Mouse (Mus musculus) hindbrain, embryonic 10.5 days (tissue): Measurements from ENCODE around the gene B4galt3. TPM values are rescaled to one million over a fixed set of nuclear protein-coding genes. Genes with fewer than 3 reads are reported as not detected.
A peak's percentile ranks its signal among the peaks of the same experiment; 100 is the strongest.

ENCODE experiments used
- DNase-seq: peaks from one replicate; pipeline ENCODE4 v3.0.0-alpha.2; 2017; ENCODE audit warnings: low spot score
- H3K27ac ChIP-seq: fragments of 300-500 bp; sonication (generic); 2 replicates; pipeline ENCODE4 v1.5.1; 2016; ENCODE audit warnings: mild to moderate bottlenecking, moderate library complexity
- H3K27me3 ChIP-seq: fragments of 300-500 bp; sonication (generic); 2 replicates; pipeline ENCODE4 v1.6.1; 2016; ENCODE audit warnings: mild to moderate bottlenecking; ENCODE audit not compliant: poor library complexity, insufficient read depth, severe bottlenecking
- H3K36me3 ChIP-seq: fragments of 300-500 bp; sonication (generic); 2 replicates; pipeline ENCODE4 v1.6.1; 2016; ENCODE audit warnings: mild to moderate bottlenecking, moderate library complexity
- H3K4me1 ChIP-seq: fragments of 300-500 bp; sonication (generic); replicated peaks from 2 replicates; pipeline ENCODE4 v1.6.1; 2016; ENCODE audit warnings: mild to moderate bottlenecking
- H3K4me3 ChIP-seq: fragments of 300-500 bp; sonication (generic); 2 replicates; pipeline ENCODE4 v1.5.1; 2016; ENCODE audit warnings: mild to moderate bottlenecking, moderate library complexity
- H3K9me3 ChIP-seq: fragments of 300-500 bp; sonication (generic); 2 replicates; pipeline ENCODE4 v1.6.1; 2016; ENCODE audit warnings: mild to moderate bottlenecking, moderate library complexity
- WGBS: fragments of 180-500 bp; shearing (Covaris S2); methylation state at CpG from one replicate; pipeline ENCODE4 v1.1.7; 2016; 5-methylcytosine and 5-hydroxymethylcytosine counted together
- polyA plus RNA-seq: library from polyadenylated mRNA; unstranded; fragments of >200 nt; fragmentation: Nextera tagmentation; extraction: Ambion mirVana; gene quantifications from 2 replicates; pipeline ENCODE4 v1.2.1, GENCODE M21; 2016

B4galt3 gene
- 70.3 and 80.9 TPM in 2 replicates for polyA plus RNA-seq

GRCm38 (mm10) chr1:171269848-171270572 is at the start of gene B4galt3:
TSS of gene B4galt3 (plus strand) at chr1:171270328.
- Histone ChIP-seq H3K4me3 (peak within 1 kb of the TSS; percentile 63), H3K27me3 (no peaks in the 10 kb centered on the region), H3K27ac (peak within 1 kb of the TSS; percentile 84), H3K4me1 (peaks cover 22% of the 10 kb centered on the region), H3K36me3 (peaks cover 35% of the 10 kb centered on the region), H3K9me3 (no peaks in the 10 kb centered on the region)
- 3% methylated on average over 36 of the region's 36 CpGs for WGBS
- DNase-seq: peak; percentile 95

DNA sequence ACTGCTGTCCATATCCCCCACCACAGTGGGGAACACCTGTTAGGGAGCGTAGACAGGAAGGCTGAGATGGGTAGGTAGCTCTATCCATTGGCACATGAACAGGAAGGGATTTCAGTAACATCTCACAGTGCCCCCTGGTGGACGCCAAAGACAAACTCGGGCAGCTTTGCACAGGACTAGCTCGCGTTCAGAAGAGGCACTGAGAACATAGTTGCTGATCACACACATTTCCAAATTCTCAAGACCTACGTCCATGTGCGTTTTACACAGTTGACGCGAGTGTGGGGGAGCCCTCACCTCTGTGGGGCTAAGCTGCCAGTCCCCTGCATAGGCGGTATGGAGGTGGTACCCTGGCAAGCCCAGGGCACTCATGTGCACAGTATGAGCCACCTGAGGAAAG is 49.3 kb upstream of the B4galt3 start:
- peaks cover 32% of the 10 kb centered on the region for H3K36me3 ChIP-seq
- H3K4me1 ChIP-seq: peaks cover 22% of the 10 kb centered on the region
- 6% methylated on average over 10 of the region's 10 CpGs for WGBS
- H3K9me3 ChIP-seq: no peaks in the 10 kb centered on the region
- peak overlapping the region; percentile 40; the same call in 1 of the 2 replicates for H3K27ac ChIP-seq
- H3K4me3 ChIP-seq: peak overlapping the region; percentile 71
- DNase-seq: peak; percentile 86
- 0 out of 2 replicates have a peak, but pooled peaks cover 3% of the 10 kb centered on the region for H3K27me3 ChIP-seq

- DNase-seq: peak; percentile 30
Measured at GRCm38 (mm10) chr1:171221281-171222193, 48.6 kb upstream of the B4galt3 start.

GRCm38 (mm10) chr1:171222238-171223155 is 47.6 kb upstream of the B4galt3 start, which contains the start of gene Tomm40l:
TSS of gene Tomm40l (minus strand) at chr1:171222514.
- Histone ChIP-seq H3K4me1 (peaks cover 25% of the 10 kb centered on the region), H3K27ac (peak within 1 kb of the TSS; percentile 88), H3K27me3 (0 out of 2 replicates have a peak, but pooled peaks cover 3% of the 10 kb centered on the region), H3K4me3 (peak within 1 kb of the TSS; percentile 71), H3K36me3 (peaks cover 30% of the 10 kb centered on the region), H3K9me3 (no peaks in the 10 kb centered on the region)
- 1% methylated on average over 28 of the region's 28 CpGs for WGBS
- peak; percentile 93 for DNase-seq

More at GRCm38 (mm10) chr1:171221281-171222193, 48.6 kb upstream of the B4galt3 start:
- Histone ChIP-seq H3K4me3 (peak overlapping the region; percentile 71), H3K9me3 (no peaks in the 10 kb centered on the region), H3K36me3 (peaks cover 32% of the 10 kb centered on the region), H3K4me1 (peaks cover 22% of the 10 kb centered on the region), H3K27ac (peak overlapping the region; percentile 88), H3K27me3 (0 out of 2 replicates have a peak, but pooled peaks cover 3% of the 10 kb centered on the region)
- 7% methylated on average over 22 of the region's 22 CpGs for WGBS

- peak overlapping the region; percentile 88 for H3K27ac ChIP-seq
- 82% methylated on average over 6 of the region's 6 CpGs for WGBS
Measured at GRCm38 (mm10) chr1:171223168-171223567, 47.0 kb upstream of the B4galt3 start.

DNA sequence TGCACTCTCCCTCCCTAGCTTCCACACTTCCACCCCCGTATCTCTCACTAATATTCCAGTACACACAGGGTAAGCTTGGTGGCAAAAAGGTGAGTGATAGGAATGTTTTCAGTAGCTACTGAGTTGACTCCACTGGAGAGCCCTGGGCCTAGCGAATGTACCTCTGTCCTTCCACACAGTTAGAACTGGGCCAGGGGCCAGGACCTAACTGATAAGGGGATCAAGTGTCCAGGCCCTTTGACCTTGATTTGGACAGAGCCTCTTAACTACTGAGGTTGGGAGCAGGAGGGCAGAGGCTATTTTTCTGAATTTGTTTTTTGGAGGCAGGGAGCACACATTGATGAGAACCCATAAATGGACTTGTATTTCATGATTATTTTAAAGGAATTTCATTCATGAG is 46.3 kb upstream of the B4galt3 start:
- WGBS: 88% methylated on average over 2 of the region's 2 CpGs

More at GRCm38 (mm10) chr1:171223168-171223567, 47.0 kb upstream of the B4galt3 start:
- Histone ChIP-seq H3K4me1 (peaks cover 25% of the 10 kb centered on the region), H3K9me3 (no peaks in the 10 kb centered on the region), H3K36me3 (peaks cover 23% of the 10 kb centered on the region), H3K27me3 (0 out of 2 replicates have a peak, but pooled peaks cover 3% of the 10 kb centered on the region), H3K4me3 (peak overlapping the region; percentile 71)
- DNase-seq: no peak

GRCm38 (mm10) chr1:171224857-171225256 is 45.3 kb upstream of the B4galt3 start, which contains the start of gene Apoa2:
TSS of gene Apoa2 (plus strand) at chr1:171225054.
- 81% methylated on average over 5 of the region's 5 CpGs for WGBS
- Histone ChIP-seq H3K4me3 (no peak within 1 kb of the TSS), H3K9me3 (no peaks in the 10 kb centered on the region), H3K27ac (no peak within 1 kb of the TSS), H3K27me3 (0 out of 2 replicates have a peak, but pooled peaks cover 3% of the 10 kb centered on the region), H3K36me3 (peaks cover 6% of the 10 kb centered on the region), H3K4me1 (peaks cover 28% of the 10 kb centered on the region)
- DNase-seq: no peak

More for the DNA sequence above, 46.3 kb upstream of the B4galt3 start:
- H3K4me3 ChIP-seq: no peak overlapping the region
- 0 out of 2 replicates have a peak, but pooled peaks cover 3% of the 10 kb centered on the region for H3K27me3 ChIP-seq
- H3K36me3 ChIP-seq: peaks cover 17% of the 10 kb centered on the region
- DNase-seq: no peak
- H3K9me3 ChIP-seq: no peaks in the 10 kb centered on the region
- H3K4me1 ChIP-seq: peaks cover 25% of the 10 kb centered on the region
- no peak overlapping the region for H3K27ac ChIP-seq

DNA sequence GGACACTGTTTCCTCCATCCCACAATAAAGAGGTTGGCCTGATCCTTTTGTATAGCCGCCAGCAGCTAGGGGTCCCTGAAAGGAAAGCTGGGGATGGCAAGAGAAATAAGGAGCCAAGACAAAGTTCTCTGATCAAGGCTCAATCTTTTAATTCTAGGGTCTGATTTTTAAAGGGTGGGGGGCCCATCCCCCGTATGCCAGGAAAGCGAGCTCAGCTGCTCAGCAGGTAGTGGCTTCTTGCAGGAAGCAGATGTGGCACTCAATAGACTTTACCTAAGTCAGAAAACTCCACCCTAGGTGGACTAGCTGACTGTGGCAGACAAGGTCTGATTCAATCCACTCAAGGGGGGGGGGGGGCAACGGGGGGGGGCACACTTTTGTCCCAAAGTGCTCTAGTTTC is 43.3 kb upstream of the B4galt3 start:
- H3K27me3 ChIP-seq: 0 out of 2 replicates have a peak, but pooled peaks cover 3% of the 10 kb centered on the region
- H3K4me3 ChIP-seq: no peak overlapping the region
- H3K27ac ChIP-seq: no peak overlapping the region
- H3K36me3 ChIP-seq: no peaks in the 10 kb centered on the region
- 43% methylated on average over 4 of the region's 4 CpGs for whole genome bisulfite sequencing
- no peak for DNase-seq
- no peaks in the 10 kb centered on the region for H3K9me3 ChIP-seq
- peaks cover 28% of the 10 kb centered on the region for H3K4me1 ChIP-seq

GRCm38 (mm10) chr1:171227879-171228278 is 42.2 kb upstream of the B4galt3 start:
- Histone ChIP-seq H3K4me3 (no peak overlapping the region), H3K27ac (no peak overlapping the region), H3K36me3 (0 out of 2 replicates have a peak, but pooled peaks cover 3% of the 10 kb centered on the region), H3K9me3 (no peaks in the 10 kb centered on the region), H3K4me1 (peaks cover 23% of the 10 kb centered on the region), H3K27me3 (0 out of 2 replicates have a peak, but pooled peaks cover 3% of the 10 kb centered on the region)
- no peak for DNase-seq
- WGBS: 96% methylated on average over 1 of the region's 1 CpGs

GRCm38 (mm10) chr1:171229750-171230149 is 40.4 kb upstream of the B4galt3 start:
- Histone ChIP-seq H3K27me3 (0 out of 2 replicates have a peak, but pooled peaks cover 3% of the 10 kb centered on the region), H3K4me3 (no peak overlapping the region), H3K27ac (peak overlapping the region; percentile 29; the same call in 1 of the 2 replicates), H3K9me3 (no peaks in the 10 kb centered on the region), H3K4me1 (peaks cover 19% of the 10 kb centered on the region), H3K36me3 (peaks cover 19% of the 10 kb centered on the region)
- DNase-seq: no peak
- 57% methylated on average over 6 of the region's 6 CpGs for WGBS

DNA sequence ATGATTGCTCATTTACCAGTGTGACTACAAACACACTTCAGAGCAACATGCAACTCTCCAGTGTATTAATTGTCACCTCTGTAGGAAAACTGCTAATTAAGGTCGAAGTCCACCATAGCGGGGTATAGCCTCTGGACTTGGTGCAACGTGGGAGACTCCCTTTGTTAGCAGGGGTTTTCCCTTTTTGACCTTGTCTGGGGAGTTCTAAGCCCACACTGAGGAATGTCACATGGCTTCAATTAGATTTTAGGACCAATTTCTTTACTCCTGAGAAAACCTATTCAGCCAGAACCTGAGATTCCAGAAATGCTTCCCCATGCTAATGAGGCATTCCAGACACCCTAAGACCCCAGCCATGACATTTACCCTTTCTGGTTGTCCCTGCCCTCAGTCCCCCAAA is 39.9 kb upstream of the B4galt3 start:
- no peak overlapping the region for H3K4me3 ChIP-seq
- 51% methylated on average over 3 of the region's 3 CpGs for WGBS
- 0 out of 2 replicates have a peak, but pooled peaks cover under 1% of the 10 kb centered on the region for H3K27me3 ChIP-seq
- peak overlapping the region; percentile 29; the same call in 1 of the 2 replicates for H3K27ac ChIP-seq
- H3K9me3 ChIP-seq: no peaks in the 10 kb centered on the region
- no peak for DNase-seq
- H3K4me1 ChIP-seq: peaks cover 19% of the 10 kb centered on the region
- H3K36me3 ChIP-seq: peaks cover 24% of the 10 kb centered on the region
